Mouse (Mus musculus) megakaryocyte-erythroid progenitor cell, adult 5-6 weeks (primary cell): ENCODE measurements around the gene D930007J09Rik. TPM values are rescaled to one million over a fixed set of nuclear protein-coding genes. Genes with fewer than 3 reads are reported as not detected.

Experiments used
- ATAC-seq: replicated peaks from 2 replicates; pipeline ENCODE4 v1.8.0; 2016; ENCODE audit warnings: mild to moderate bottlenecking, inconsistent platforms; ENCODE audit not compliant: severe bottlenecking, poor library complexity, low FRiP score, low TSS enrichment
- total RNA-seq, 2 experiments: library from RNA; stranded (forward) in 1 of 2; stranded (reverse) in 1 of 2; fragments of 200-1000, 215-1000 nt in 1 of 2; fragments of >200 nt in 1 of 2; fragmentation: Nextera tagmentation in 1 of 2; gene quantifications; 2 replicates each; pipeline ENCODE4 v1.2.3; 2014 to 2017

The D930007J09Rik gene
- total RNA-seq, 2 experiments from 2014 or later = not detected

DNA sequence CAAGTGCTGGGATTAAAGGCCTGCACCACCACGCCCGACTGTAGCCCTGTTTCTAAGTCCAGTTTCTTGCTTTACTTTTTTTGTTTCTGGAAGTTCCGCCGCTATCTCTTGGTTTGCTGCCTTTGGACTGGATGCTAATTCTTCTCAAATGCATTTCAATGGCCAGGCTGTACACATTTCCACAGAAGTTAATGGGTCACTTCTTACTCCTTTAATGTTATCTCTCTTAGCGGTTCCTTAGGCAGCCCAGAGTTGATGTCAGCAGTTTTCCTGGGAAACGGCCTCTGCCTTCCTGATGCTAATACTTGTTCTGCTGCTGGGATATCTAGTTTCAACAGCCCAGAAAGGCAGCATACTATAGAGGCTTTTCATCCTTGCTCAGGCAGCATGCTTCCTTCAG is 20.5 kb upstream of the D930007J09Rik start:
- ATAC-seq = no peak

DNA sequence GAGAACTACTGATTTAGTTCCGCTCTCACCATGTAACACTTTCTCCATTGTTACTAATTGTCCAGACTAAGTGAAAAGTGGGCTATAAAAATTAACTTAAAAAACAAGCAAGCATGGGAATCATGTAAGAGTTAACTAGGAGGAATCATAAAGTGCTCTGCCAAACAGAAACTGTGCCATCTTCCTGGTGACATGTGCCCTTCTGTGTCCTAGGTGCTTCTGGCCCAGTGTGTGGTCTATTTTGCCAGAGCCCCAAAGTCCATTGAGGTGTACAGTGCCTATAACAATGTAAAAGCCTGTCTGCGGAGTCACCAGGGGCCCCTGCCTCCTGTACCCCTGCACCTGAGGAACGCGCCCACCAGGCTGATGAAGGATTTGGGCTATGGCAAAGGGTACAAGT is 19.0 kb upstream of the D930007J09Rik start:
- ATAC-seq = no peak

DNA sequence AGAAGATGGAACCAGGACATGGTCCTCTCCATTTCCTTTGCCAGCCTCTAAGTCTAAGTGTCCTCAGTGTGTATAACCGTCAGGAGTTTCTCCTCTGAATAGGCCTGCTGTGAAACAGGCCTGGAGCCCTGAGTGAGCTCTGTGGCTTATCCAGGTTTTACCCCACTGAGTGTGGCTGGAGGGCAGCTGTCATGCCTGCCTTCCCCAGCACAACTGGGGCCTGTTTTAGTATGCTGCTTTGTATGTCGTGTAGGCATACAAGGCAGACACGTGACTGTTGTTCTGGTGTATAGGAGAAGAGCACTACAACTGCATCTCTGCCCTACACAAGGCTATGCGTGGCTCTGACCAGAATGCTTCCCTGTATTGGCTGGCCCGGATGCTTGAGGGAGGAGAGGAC is 17.3 kb upstream of the D930007J09Rik start:
- no peak for ATAC-seq

DNA sequence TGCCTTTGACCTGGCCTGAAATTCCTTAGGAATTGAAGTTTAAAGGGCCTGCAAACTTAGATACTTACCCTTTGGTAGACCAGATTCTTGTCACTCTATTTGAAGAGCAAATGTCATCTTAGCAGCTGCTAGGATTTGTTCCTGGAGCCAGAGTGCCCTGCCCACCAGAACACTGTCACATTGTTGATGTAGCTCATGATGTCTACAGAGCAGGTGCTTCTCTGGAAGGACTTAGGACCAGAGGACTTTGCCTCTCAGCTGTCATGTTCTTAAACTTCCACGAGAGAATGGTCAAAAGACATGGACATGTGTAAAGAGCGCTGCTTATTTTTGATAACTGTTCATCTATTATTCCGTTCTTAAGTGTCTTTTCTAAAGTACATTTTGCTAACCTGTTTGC is 16.6 kb upstream of the D930007J09Rik start:
- ATAC-seq = no peak

DNA sequence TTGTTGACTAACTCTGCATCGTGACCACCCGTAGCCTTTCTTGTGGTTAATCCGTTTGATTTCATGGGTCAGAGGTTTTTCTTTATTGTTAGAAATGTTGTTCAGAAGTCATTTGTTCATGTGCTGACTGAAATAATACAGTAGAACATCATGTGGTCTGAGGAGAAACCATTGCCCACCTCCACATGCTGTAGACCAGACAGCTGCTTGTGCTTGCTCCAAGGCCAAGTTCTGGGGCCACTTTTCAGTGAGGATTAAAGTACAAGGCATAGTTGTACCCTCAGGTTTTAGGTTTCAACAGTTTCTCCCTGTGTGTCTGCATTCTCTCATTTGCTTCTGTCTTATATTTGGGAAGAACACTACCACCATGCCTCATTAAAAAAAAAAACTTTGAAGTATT is 5.0 kb upstream of the D930007J09Rik start:
- no peak for ATAC-seq

DNA sequence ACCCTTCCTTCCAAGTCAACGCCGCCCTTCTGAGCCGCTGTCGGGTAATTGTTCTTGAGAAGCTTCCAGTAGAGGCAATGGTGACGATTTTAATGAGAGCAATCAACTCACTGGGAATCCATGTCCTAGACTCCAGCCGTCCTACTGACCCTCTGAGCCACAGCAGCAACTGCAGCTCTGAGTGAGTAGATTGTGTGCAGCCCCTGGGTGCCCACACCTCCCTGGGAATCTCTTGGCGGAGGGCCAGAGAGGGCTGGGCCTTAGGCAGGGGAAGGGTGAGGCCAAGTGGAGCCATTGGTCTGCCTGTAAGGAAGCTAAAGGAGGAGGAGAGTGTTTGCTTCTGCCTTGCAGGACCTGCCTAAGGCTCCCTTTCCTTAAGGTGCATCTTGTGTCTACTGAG is 4.2 kb upstream of the D930007J09Rik start:
- ATAC-seq = no peak

DNA sequence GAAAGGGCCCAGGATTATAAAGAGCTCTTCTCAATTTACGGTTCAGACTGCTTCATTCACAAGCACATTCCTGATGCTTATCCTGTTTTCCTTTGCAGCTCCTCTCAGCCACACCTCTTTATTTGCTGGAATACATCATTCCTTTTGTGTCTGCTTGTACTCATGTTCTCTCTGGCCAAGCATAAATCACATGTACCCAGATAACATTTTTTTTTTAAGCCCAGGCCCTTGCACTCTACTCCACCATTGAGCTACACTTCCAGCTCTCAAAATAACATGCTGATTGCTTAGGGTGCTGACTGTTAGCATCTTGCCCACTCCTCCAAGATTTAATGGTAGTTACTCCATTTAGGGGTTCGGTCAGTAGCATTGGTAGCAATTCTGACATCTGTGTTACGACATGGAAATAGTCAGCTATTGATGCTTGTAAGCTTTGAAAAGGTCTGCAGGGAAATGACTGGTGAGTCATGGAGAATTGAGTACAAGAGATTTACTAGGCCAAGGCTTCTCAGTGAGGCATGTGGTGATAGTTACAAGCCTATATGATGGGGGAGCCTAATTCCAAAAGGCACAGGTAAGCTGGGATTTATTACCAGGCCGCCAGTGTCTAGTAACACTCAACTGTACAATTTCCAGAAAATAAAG is 1.2 kb upstream of the D930007J09Rik start:
- no peak for ATAC-seq

DNA sequence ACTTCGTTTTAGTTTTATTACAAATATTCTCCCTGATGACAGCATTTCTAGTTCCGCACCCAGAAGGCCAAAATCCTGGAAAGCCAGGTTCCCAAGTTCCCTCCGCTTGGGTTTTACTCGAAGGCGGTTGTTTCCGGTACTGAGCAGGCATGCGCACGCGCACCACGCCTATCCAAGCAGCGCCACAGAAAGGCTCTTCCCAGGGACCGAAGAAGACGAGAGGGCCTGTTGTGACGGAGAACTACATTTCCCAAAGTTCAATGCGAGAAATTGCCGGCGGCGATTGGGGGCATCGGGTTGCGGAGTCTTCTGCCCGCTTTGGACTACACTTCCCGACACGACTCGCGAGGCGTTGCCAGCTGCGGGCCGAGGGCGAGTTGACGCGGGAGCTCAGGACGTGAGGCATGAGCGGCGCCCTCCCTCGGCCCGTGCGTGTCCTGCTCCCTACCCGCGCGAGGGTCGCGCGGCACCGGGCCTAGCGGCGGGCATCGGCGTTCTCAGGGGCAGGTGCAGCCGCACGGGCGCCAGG is 892 bp downstream of the D930007J09Rik start, which contains the start of gene Wrnip1:
TSS of gene Wrnip1 (plus strand) at position 346 of the 529 bp plus-strand sequence.
- ATAC-seq = peak; percentile 97

DNA sequence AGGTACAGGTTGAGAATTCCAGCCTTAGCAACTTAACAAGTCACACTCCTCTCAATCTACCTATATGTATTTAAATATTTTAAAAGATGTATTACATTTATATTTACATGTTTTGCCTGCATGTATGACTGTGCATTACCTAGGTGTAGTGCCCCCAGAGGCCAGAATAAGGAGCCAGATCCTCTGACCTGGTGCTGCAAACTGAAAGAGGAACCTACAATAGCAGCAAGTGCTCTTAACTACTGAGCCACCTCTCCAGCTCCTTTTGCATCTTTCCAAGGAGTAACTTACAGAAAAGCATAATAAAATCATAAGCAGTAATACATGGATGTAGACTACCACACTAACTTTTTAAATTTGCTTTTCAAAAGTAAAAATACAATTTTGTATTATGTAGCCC is 1.8 kb downstream of the D930007J09Rik start:
- peak; percentile 68 for ATAC-seq

DNA sequence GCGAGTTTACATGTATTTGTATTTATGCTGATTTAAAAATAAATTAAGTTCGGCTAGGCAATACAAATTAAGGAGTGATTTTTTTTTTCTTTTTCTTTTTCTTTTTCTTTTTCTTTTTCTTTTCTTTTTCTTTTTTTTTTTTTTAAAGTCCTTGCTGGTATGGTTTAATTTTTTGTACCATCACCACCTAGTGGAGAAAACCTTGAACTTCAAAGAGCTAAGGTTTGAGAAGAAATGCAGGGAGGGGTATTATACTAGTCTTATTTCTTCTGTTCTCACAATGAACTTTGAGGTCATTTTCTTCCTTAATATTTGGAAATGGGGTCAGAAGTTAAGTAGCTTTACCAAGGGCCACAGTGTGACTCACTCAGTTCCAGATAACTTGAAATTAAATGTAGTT is 3.5 kb downstream of the D930007J09Rik start:
- ATAC-seq = no peak

DNA sequence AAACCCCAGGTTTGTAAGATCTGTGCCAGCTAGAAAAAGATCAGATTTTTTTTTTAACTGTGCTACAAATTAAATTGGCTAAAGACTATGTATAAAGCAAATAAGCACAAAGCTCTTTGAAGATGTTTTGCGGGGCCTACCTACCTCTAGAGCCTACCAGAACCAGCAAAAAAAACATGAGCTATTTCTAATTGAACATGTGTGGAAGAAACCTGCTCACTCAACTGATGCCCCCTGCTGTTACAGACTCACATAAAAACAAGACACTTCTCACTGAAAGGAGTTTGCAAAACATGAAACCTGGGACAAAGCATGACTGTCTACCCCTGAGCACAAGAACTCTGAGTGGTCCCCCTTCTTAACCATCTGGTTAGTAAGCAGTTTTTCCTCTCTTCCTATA is 5.6 kb downstream of the D930007J09Rik start:
- ATAC-seq = no peak

DNA sequence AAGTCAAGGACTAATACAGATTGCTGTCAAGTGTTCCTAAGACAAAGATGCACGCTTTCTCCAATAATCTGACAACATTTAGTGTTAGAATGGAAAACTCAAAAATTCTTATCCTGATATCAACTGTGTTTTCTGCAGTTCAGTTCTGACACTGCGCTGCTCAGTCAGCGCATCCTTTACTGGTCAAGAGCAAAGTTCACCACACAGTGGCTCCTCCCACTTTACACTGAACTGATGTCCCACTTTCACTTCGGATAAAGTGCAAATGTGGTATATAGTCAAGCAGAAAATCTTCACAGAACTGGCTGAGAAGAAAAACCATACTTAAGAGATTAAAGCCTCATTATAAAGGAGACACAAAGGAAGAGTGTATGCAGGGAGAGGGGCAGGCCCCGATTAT is 7.5 kb downstream of the D930007J09Rik start:
- ATAC-seq = no peak

DNA sequence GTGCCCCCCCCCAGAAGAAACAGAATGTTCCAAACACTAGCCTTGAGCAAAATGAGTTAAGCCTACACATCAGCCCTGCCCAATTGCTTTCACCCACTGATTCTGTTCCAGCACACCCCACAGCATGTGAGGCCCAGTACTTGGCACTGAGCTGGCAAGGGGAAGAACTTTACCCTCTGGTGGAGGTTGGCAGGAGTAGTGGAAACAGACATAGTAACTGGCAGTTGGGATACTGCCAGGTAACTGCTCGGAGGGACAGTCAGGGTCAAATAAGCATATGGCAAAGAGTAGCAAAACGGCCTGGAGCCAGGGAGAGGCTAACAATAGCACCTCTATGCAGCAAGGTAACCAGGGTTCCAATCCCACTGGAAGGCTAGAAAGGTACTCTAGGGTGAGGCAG is 8.0 kb downstream of the D930007J09Rik start:
- ATAC-seq = no peak

DNA sequence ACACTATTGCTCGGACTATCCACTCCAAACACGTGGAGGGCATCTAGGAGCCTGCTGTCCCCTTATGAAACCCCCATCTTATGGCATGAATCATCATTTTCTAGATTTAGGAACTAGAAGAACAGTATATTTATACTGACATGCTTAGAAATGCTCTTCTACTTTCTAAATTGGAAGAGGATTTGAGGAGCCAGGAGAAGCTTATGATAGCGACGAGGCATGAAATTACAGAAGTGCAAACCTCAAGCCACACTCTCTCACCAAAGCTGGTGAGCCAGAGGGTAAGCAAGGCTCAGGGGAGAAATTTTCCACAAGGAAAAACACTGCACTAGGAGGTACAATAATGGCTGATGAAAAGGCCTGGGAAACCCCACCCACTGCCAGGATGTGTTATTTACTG is 12.9 kb downstream of the D930007J09Rik start:
- ATAC-seq = no peak

DNA sequence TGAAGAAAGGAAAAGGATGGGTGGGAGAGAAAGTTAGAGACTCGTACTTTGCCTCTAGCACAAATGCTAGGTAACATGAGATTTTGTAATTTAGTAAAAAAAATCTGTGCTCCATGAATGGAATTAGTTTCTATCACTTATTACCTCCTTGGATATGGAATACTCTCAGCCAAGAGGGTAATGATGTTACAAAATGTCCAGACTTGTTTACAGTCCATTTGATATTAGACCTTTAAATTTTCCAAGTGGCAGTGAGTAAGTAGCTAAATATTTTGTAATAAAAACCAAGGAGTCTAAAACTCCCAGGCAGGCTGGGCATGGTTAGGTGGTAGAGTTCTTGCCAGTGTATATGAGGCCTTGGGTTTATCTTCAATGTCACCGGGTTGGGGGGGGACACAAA is 15.1 kb downstream of the D930007J09Rik start:
- ATAC-seq = no peak

DNA sequence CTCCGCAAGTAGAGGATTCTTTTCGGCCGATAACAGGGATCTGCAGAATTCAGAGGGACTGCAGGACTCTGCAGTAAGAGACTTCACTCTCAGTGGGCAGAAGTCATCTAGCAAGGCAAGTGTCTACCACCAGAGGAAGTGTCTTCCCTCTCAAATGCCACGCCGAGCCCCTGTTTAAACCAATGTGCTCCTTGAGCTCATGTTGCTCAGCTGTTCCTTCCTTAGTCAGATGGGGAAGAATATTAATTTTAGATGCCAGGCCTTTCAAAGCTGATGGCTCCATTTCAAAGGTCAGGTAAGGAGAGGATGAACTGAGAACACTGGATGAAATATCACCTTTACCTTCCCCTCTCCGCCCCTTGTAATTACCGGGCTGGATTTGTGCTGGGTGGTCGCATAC is 18.8 kb downstream of the D930007J09Rik start, which contains the start of gene Mylk4:
TSS of gene Mylk4 (minus strand) at position 139 of the 400 bp plus-strand sequence.
- no peak for ATAC-seq

DNA sequence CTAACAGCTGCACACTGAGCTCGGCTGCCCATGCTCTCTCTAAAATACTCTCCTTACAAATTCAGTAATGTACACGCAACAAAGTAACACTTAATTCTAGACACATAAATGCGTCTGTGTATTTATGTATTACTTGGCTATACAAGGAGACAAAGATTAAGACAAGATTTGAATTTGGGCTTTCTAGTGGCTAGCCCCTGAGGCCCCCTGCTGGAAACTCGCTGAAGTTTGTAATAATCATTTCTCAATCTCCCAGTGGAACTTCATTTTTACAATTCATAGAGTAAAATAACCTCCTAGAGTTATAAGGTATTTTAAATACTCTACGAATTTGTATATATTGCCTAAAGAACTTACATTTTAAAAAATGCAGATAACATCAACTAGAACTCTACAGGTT is 19.6 kb downstream of the D930007J09Rik start:
- ATAC-seq = no peak

DNA sequence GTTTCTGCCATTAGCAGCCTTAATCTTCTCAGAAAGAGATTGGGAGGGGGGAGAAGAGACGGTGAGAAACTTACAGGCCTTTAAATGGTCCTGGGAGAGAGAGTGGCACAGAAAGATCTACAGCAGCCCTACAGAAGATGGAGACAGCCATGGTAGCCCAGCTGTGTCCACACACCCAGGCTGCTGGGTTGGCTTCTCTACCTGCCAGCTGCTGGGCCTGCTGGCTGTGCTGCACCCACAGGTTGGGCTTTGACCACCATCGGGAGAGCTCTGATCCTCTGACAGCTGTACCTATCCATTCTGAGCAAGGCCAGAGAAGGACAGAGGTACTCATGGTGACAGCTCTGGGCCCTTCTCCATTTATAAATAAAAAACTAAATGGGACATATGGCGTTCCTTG is 23.8 kb downstream of the D930007J09Rik start:
- no peak for ATAC-seq

DNA sequence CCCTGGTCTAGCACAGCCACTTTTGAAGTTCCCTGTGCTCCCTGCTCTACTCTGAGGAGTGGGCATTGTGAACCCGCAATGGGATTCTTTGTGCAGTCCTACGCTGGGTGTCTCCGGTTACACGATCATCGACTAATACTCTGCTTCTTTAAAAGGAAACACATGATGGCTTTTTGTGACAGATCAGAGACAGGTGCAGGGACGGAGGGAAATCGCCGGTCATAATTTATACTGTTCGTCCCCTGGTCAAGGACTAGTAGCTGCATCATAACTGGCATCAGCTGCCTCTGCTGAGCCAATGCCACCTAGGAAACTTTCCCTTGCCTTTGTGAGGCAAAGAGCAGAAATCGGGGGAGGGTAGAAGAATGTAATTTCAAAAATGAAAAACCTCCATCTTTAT is 26.3 kb downstream of the D930007J09Rik start:
- no peak for ATAC-seq

DNA sequence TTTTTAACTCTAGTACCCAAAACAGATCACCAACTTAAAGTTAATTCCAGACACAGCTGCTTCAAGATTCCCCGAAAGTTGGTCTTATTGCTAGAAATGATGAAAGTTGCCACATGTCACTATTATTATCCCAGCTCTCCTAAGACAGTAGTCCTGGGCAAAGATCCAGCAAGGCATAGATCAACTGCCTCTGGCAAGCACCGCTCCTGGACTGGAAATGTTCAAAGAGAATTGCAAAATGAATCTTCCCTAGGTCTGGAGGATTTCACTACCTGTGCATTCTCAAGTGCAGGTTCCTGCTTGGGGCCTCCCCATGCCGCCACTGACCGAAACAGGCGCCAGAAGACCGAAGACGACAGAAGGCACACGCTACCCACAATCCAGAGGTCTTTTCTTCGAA is 26.8 kb downstream of the D930007J09Rik start:
- no peak for ATAC-seq

DNA sequence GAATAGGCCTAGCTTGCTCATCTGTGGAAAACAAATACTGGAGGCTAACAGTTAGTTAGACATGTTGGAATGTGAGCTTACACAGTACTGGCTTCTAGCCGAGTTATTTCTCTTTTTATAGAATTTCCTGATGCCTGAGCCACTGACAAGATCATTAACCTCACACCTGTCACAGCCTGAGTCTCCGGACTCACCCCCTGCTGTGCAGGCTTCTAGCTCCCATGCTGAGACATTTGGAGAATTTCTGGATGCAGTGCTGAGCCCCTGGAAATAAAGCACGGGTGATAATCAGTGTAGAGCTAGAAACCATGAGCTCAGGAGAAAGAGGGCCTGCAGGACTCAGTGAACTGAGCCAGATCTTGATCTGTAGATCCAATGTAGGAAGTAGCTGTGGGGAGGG is 32.7 kb downstream of the D930007J09Rik start:
- ATAC-seq = no peak

DNA sequence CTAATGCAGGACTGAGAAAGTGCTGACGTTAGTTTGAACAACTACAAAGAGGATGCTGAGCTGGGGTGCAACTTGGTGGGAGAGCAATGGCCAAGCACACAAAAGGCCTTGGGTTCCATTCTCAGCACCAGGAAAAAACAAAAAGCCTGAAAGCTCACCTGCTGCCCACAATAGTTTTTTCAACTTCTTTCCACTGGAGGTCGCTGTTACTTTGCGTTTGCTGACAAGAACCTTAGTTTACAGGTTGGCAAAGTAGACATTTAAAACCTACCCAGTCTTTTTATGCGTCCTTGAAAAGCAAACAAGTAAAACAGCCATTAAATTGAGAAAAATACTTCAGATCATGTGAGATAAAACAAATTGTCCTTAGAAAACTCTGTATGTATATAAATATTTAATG is 34.5 kb downstream of the D930007J09Rik start:
- no peak for ATAC-seq
